Mouse (Mus musculus): ENCODE measurements around the gene Gabbr2. TPM values are rescaled to one million over a fixed set of nuclear protein-coding genes. Genes with fewer than 3 reads are reported as not detected.

The Gabbr2 gene
- polyA plus RNA-seq, 1 experiment from 2014 or later: 16.4 TPM

- H3K4me2 ChIP-seq (ENCODE audit: low read depth, low read length): no peak overlapping the region
- no peak for ATAC-seq (ENCODE audit: low read depth)
- no peak overlapping the region for H3K4me3 ChIP-seq (ENCODE audit: low read depth, low read length)
- no peak overlapping the region for H3K9ac ChIP-seq (replicated peaks; ENCODE audit: low read depth, low read length)
- whole genome bisulfite sequencing: 85% methylated on average over 12 of the region's 12 CpGs
- no peaks in the 10 kb centered on the region for H3K9me3 ChIP-seq (ENCODE audit: control insufficient read depth, low read length)
- H3K36me3 ChIP-seq (ENCODE audit: control insufficient read depth, insufficient read depth, low read length): no peaks in the 10 kb centered on the region
- H3K27me3 ChIP-seq (ENCODE audit: control insufficient read depth, insufficient read depth, low read length): no peaks in the 10 kb centered on the region
- H3K27ac ChIP-seq (ENCODE audit: low read depth, low read length): no peak overlapping the region
- H3K4me1 ChIP-seq (ENCODE audit: control insufficient read depth, insufficient read depth, low read length): no peaks in the 10 kb centered on the region
Observed at GRCm38 (mm10) chr4:46915934-46916333, 75.7 kb downstream of the Gabbr2 start.

- Histone ChIP-seq H3K4me1 (ENCODE audit: control insufficient read depth, insufficient read depth, low read length) (no peaks in the 10 kb centered on the region), H3K4me3 (ENCODE audit: low read depth, low read length) (no peak overlapping the region), H3K9ac (replicated peaks; ENCODE audit: low read depth, low read length) (no peak overlapping the region), H3K4me2 (ENCODE audit: low read depth, low read length) (no peak overlapping the region), H3K9me3 (ENCODE audit: control insufficient read depth, low read length) (no peaks in the 10 kb centered on the region), H3K27ac (ENCODE audit: low read depth, low read length) (no peak overlapping the region), H3K36me3 (ENCODE audit: control insufficient read depth, insufficient read depth, low read length) (no peaks in the 10 kb centered on the region), H3K27me3 (ENCODE audit: control insufficient read depth, insufficient read depth, low read length) (no peaks in the 10 kb centered on the region)
- 0 out of 2 replicates have a peak, but pooled peaks have one; percentile 19 for ATAC-seq (ENCODE audit: low read depth)
- WGBS: 71% methylated on average over 14 of the region's 14 CpGs
Observed at GRCm38 (mm10) chr4:46915476-46915875, 76.2 kb downstream of the Gabbr2 start.

- no peaks in the 10 kb centered on the region for H3K4me1 ChIP-seq (ENCODE audit: control insufficient read depth, insufficient read depth, low read length)
- ATAC-seq (ENCODE audit: low read depth): no peak
- no peaks in the 10 kb centered on the region for H3K27me3 ChIP-seq (ENCODE audit: control insufficient read depth, insufficient read depth, low read length)
- H3K9ac ChIP-seq (replicated peaks; ENCODE audit: low read depth, low read length): no peak overlapping the region
- H3K4me2 ChIP-seq (ENCODE audit: low read depth, low read length): no peak overlapping the region
- no peak overlapping the region for H3K4me3 ChIP-seq (ENCODE audit: low read depth, low read length)
- no peaks in the 10 kb centered on the region for H3K9me3 ChIP-seq (ENCODE audit: control insufficient read depth, low read length)
- no peaks in the 10 kb centered on the region for H3K36me3 ChIP-seq (ENCODE audit: control insufficient read depth, insufficient read depth, low read length)
- WGBS: 94% methylated on average over 6 of the region's 6 CpGs
- H3K27ac ChIP-seq (ENCODE audit: low read depth, low read length): no peak overlapping the region
Observed at GRCm38 (mm10) chr4:46914606-46915005, 77.1 kb downstream of the Gabbr2 start.

GRCm38 (mm10) chr4:46906036-46906691 lies 85.5 kb downstream of the Gabbr2 start:
- ATAC-seq (ENCODE audit: low read depth): no peak
- no peak overlapping the region for H3K27ac ChIP-seq (ENCODE audit: low read depth, low read length)
- no peak overlapping the region for H3K9ac ChIP-seq (replicated peaks; ENCODE audit: low read depth, low read length)
- H3K9me3 ChIP-seq (ENCODE audit: control insufficient read depth, low read length): no peaks in the 10 kb centered on the region
- no peaks in the 10 kb centered on the region for H3K36me3 ChIP-seq (ENCODE audit: control insufficient read depth, insufficient read depth, low read length)
- no peaks in the 10 kb centered on the region for H3K27me3 ChIP-seq (ENCODE audit: control insufficient read depth, insufficient read depth, low read length)
- H3K4me3 ChIP-seq (ENCODE audit: low read depth, low read length): no peak overlapping the region
- H3K4me2 ChIP-seq (ENCODE audit: low read depth, low read length): no peak overlapping the region
- WGBS: 82% methylated on average over 3 of the region's 3 CpGs
- H3K4me1 ChIP-seq (ENCODE audit: control insufficient read depth, insufficient read depth, low read length): 0 out of 2 replicates have a peak, but pooled peaks cover 4% of the 10 kb centered on the region

- Histone ChIP-seq H3K27ac (ENCODE audit: low read depth, low read length) (no peak overlapping the region), H3K9ac (replicated peaks; ENCODE audit: low read depth, low read length) (no peak overlapping the region), H3K36me3 (ENCODE audit: control insufficient read depth, insufficient read depth, low read length) (no peaks in the 10 kb centered on the region), H3K4me1 (ENCODE audit: control insufficient read depth, insufficient read depth, low read length) (0 out of 2 replicates have a peak, but pooled peaks cover 4% of the 10 kb centered on the region), H3K4me2 (ENCODE audit: low read depth, low read length) (no peak overlapping the region), H3K27me3 (ENCODE audit: control insufficient read depth, insufficient read depth, low read length) (no peaks in the 10 kb centered on the region), H3K4me3 (ENCODE audit: low read depth, low read length) (no peak overlapping the region), H3K9me3 (ENCODE audit: control insufficient read depth, low read length) (no peaks in the 10 kb centered on the region)
- WGBS: 66% methylated on average over 3 of the region's 3 CpGs
- ATAC-seq (ENCODE audit: low read depth): no peak
Observed at GRCm38 (mm10) chr4:46905152-46905551, 86.5 kb downstream of the Gabbr2 start.

- Histone ChIP-seq H3K36me3 (ENCODE audit: control insufficient read depth, insufficient read depth, low read length) (no peaks in the 10 kb centered on the region), H3K27me3 (ENCODE audit: control insufficient read depth, insufficient read depth, low read length) (no peaks in the 10 kb centered on the region), H3K27ac (ENCODE audit: low read depth, low read length) (peak overlapping the region; percentile 41), H3K4me2 (ENCODE audit: low read depth, low read length) (no peak overlapping the region), H3K4me3 (ENCODE audit: low read depth, low read length) (no peak overlapping the region), H3K9ac (replicated peaks; ENCODE audit: low read depth, low read length) (no peak overlapping the region), H3K9me3 (ENCODE audit: control insufficient read depth, low read length) (no peaks in the 10 kb centered on the region), H3K4me1 (ENCODE audit: control insufficient read depth, insufficient read depth, low read length) (0 out of 2 replicates have a peak, but pooled peaks cover 4% of the 10 kb centered on the region)
- WGBS: 46% methylated on average over 12 of the region's 12 CpGs
- peak; percentile 49; the same call in 1 of the 2 replicates for ATAC-seq (ENCODE audit: low read depth)
Observed at GRCm38 (mm10) chr4:46904129-46904528, 87.5 kb downstream of the Gabbr2 start.

- H3K27ac ChIP-seq (ENCODE audit: low read depth, low read length): no peak overlapping the region
- H3K27me3 ChIP-seq (ENCODE audit: control insufficient read depth, insufficient read depth, low read length): no peaks in the 10 kb centered on the region
- no peaks in the 10 kb centered on the region for H3K9me3 ChIP-seq (ENCODE audit: control insufficient read depth, low read length)
- H3K4me2 ChIP-seq (ENCODE audit: low read depth, low read length): no peak overlapping the region
- no peak for ATAC-seq (ENCODE audit: low read depth)
- H3K9ac ChIP-seq (replicated peaks; ENCODE audit: low read depth, low read length): no peak overlapping the region
- no peak overlapping the region for H3K4me3 ChIP-seq (ENCODE audit: low read depth, low read length)
- H3K4me1 ChIP-seq (ENCODE audit: control insufficient read depth, insufficient read depth, low read length): peaks cover 4% of the 10 kb centered on the region; the same call in 1 of the 2 replicates
- H3K36me3 ChIP-seq (ENCODE audit: control insufficient read depth, insufficient read depth, low read length): no peaks in the 10 kb centered on the region
- 70% methylated on average over 4 of the region's 4 CpGs for WGBS
Observed at GRCm38 (mm10) chr4:46898546-46898945, 93.1 kb downstream of the Gabbr2 start.

- Histone ChIP-seq H3K4me2 (ENCODE audit: low read depth, low read length) (no peak overlapping the region), H3K27ac (ENCODE audit: low read depth, low read length) (no peak overlapping the region), H3K9me3 (ENCODE audit: control insufficient read depth, low read length) (no peaks in the 10 kb centered on the region), H3K36me3 (ENCODE audit: control insufficient read depth, insufficient read depth, low read length) (no peaks in the 10 kb centered on the region), H3K9ac (replicated peaks; ENCODE audit: low read depth, low read length) (no peak overlapping the region), H3K4me1 (ENCODE audit: control insufficient read depth, insufficient read depth, low read length) (no peaks in the 10 kb centered on the region; the same call in 1 of the 2 replicates), H3K27me3 (ENCODE audit: control insufficient read depth, insufficient read depth, low read length) (no peaks in the 10 kb centered on the region), H3K4me3 (ENCODE audit: low read depth, low read length) (no peak overlapping the region)
- peak; percentile 45 for ATAC-seq (ENCODE audit: low read depth)
- WGBS: 47% methylated on average over 18 of the region's 18 CpGs
Observed at GRCm38 (mm10) chr4:46897634-46898399, 93.9 kb downstream of the Gabbr2 start.

- 76% methylated on average over 9 of the region's 9 CpGs for WGBS
- no peak for ATAC-seq (ENCODE audit: low read depth)
- no peaks in the 10 kb centered on the region for H3K27me3 ChIP-seq (ENCODE audit: control insufficient read depth, insufficient read depth, low read length)
- H3K4me3 ChIP-seq (ENCODE audit: low read depth, low read length): no peak overlapping the region
- no peak overlapping the region for H3K4me2 ChIP-seq (ENCODE audit: low read depth, low read length)
- H3K9me3 ChIP-seq (ENCODE audit: control insufficient read depth, low read length): no peaks in the 10 kb centered on the region
- H3K9ac ChIP-seq (replicated peaks; ENCODE audit: low read depth, low read length): no peak overlapping the region
- no peak overlapping the region for H3K27ac ChIP-seq (ENCODE audit: low read depth, low read length)
- H3K4me1 ChIP-seq (ENCODE audit: control insufficient read depth, insufficient read depth, low read length): no peaks in the 10 kb centered on the region; the same call in 1 of the 2 replicates
- no peaks in the 10 kb centered on the region for H3K36me3 ChIP-seq (ENCODE audit: control insufficient read depth, insufficient read depth, low read length)
Observed at GRCm38 (mm10) chr4:46894144-46894543, 97.5 kb downstream of the Gabbr2 start.
